Mouse (Mus musculus): ENCODE results near the gene Peak1.
A peak's percentile ranks its signal among the peaks of the same experiment; 100 is the strongest.

- TF ChIP-seq CTCF (IDR thresholded peaks at IDR 0.05; ENCODE audit: extremely low read depth, insufficient read depth, low read length) (peak; percentile 89), POLR2A (IDR thresholded peaks at IDR 0.05; ENCODE audit: extremely low read depth, insufficient read depth, low read length) (no peak)
Observed at GRCm38 (mm10) chr9:56264308-56265021, 153.4 kb downstream of the Peak1 start.
